Mouse (Mus musculus) CD8-positive naive resting alpha-beta T cell, adult 2 months (primary cell): Measurements from ENCODE around the gene Fbxo47.
A peak's percentile ranks its signal among the peaks of the same experiment; 100 is the strongest.
"Not testable (repeated sequence)": the region's sequence is repeated elsewhere in the genome, so short reads cannot be mapped to it uniquely, and the experiment has no call there.

Source experiments
- DNase-seq, 2 experiments: peaks; one replicate each; pipeline ENCODE4 v3.0.0; 2022; ENCODE audit warnings: low read depth in 2 of 2, low spot score in 2 of 2

The Fbxo47 gene

DNA sequence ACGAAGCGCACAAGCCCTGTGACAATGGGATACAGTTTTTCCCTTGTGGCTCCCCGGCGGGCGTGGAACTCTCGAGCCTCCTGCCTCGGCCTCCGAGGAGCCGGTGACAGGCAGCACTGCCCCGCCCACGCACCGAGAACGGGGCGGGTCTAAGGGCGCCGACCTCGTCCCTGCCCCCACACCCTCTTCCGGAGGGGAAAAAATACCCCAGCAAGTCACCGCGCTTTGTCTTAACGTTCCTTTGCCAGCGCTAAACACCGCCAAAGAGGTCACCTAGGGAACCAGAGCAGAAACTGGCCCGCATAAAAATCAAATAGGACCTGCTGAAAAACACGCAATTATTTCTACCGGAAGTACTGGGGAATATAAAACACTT is 424 bp downstream of the Fbxo47 start:
- peak; percentile 70 to 82 for DNase-seq

DNA sequence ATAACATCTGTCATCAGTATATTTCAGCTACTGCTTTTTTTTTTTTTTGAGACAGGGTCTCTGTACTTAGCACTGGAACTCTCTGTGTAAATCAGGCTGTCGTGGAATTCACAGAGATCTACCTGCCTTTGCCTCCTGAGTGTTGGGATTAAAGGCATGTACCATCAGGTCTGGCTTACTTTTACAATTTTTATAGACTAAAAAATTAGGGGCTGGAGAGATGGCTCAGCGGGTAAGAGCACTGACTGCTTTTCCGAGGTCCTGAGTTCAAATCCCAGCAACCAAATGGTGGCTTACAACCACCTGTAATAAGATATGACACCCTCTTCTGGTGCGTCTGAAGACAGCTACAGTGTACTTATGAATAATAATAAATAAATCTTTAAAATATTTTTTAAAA is 3.6 kb downstream of the Fbxo47 start:
- DNase-seq = no peak

DNA sequence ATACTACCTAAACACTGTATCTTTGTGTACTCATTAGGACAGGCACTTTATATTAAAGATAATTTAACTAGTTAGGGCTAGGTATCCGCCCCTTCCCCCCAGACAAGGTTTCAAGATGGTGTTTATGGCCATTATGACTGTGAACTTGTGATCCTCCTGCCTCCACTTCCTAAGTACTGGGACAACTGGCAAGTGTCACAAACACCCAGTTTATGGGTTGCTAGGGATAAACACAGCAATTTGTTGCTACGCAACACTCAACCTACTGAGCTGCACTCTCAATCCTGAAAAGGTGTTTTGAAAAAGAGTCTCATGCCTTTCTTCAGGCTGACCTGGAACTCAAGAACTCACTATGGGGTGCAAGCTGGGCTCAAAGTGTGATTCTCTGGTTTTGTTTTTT is 6.6 kb downstream of the Fbxo47 start:
- no peak for DNase-seq

DNA sequence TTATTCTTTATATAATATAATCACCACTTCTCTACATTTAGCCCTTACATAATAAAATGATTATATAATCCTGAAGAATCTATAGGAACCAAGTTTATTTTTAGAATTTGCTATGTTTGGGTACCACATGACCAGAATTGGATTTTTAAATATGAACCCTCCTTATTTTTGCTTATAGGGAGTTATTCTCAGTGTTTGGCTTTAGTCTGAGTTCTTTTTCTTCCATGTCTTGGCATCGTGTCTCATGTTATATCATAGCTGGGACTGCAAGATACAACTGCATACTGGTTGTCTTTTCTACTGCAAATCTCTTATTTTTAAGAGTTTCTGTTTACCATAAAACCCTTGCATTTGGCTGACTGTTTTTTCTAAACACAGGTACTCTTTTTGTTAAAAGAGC is 9.6 kb downstream of the Fbxo47 start:
- DNase-seq = no peak

DNA sequence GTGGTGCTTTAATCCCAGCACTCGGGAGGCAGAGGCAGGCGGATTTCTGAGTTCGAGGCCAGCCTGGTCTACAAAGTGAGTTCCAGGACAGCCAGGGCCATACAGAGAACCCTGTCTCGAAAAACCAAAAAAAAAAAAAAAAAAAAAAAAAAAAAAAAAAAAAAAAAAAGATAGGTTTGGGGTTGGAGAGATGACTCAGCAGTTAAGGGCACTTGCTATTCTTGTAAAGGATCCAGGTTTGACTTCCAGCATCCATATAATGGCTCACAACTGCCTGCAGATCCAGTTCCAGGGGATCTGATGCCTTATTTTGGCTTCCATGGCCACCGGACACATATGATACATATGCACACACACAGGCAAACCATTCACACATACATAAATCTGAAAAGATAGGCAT is 11.6 kb downstream of the Fbxo47 start:
- DNase-seq = not testable (repeated sequence)

DNA sequence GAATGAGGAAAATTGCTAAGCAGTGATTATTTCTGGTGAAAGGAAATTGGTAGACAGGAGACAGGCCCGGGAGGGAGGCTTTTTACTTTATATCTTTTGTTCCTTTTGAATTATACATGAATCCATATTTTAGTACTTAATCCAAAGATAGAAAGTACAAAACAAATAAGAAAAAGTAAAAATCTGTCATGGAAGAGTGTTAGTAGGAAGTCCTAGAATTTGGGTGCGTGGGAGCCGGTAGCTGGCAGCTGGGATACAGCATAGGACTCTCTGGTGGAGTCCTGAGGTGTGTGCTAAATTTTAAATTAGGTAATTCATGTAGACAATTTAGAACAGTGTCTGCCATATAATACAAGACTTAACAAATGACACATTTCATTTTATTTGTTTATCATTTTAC is 16.4 kb downstream of the Fbxo47 start:
- no peak for DNase-seq

DNA sequence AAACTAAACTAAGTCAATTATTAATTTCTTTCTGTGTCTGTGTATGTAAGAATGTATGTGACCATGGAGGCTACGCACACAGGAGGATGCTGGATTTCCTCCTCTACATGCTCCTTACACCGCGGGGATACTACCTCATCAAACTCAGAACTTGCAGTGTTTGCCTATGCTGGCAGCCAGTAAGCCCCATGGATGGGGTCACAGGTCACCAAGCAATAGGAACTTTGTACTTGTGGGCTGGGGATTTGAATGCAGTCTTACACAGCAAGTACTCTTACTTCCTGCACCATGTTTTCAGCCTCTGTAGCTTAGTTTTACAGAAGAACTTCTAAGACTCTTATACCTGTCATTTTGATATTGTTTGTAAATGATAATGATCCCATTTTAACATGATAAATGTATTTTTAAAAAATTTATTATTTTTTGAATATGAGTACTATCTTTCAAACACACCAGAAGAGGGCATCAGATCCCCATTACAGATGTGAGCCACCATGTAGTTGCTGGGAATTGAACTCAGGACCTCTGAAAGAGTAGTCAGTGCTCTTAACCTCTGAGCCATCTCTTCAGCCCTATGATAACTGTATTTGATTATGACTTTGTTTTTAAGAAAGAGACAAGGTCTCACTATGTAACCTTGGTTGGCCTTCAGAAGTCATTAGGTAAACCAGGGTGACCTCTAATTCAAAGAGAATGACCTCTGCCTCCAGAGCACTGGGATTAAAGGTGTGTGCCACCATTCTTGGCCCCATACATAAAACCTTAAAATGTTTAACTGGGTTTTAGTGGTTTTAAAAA is 17.7 kb downstream of the Fbxo47 start:
- DNase-seq = no peak

DNA sequence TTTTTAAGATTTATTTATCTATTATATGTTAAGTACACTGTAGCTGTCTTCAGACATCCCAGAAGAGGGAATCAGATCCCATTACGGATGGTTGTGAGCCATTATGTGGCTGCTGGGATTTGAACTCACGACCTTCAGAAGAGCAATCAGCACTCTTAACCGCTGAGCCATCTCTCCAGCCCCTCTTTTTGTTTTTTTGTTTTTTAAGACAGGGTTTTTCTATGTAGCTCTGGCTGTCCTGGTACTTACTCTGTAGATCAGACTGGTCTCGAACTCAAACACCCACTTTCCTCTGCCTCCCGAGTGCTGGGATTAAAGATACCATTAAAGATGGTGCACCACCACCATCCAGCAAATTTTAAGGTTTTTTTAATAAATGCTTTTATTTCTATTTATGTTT is 18.5 kb downstream of the Fbxo47 start:
- no peak for DNase-seq

DNA sequence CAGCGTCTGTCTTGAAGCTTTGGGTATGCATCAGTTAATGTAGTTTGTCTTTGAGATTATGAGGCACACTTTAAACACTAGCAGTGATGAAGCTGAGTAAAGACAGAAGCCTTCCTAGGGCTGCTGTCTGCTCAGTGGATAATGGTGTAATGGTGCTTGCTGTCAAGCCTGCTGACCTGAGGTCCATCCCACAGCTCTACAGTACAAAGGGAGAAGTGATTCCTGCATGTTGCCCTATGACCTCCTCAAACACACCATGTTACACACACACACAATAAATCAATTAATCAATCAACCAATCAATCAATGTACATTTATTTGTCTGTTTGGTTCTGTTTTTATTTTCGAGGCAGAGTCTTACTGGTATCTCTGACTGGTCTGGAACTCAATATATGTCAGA is 21.8 kb downstream of the Fbxo47 start:
- DNase-seq = no peak

DNA sequence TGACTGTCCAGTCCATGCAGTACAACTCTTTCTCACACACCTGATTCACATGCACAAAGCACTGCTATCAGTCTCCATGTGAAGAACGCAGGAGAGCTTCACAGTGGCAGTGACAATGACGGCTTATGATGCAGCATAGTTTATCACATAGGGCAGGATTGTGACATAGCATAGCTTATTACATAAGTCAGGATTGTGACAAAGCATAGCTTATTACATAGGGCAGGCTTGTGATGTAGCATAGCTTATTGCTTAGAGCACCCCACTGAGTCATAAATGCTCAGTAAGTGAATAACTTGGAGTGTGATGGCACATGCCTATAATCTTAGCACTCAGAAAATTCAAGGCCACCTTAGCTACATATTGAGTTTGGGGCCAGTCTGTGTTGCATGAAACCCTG is 28.5 kb downstream of the Fbxo47 start:
- DNase-seq = no peak

DNA sequence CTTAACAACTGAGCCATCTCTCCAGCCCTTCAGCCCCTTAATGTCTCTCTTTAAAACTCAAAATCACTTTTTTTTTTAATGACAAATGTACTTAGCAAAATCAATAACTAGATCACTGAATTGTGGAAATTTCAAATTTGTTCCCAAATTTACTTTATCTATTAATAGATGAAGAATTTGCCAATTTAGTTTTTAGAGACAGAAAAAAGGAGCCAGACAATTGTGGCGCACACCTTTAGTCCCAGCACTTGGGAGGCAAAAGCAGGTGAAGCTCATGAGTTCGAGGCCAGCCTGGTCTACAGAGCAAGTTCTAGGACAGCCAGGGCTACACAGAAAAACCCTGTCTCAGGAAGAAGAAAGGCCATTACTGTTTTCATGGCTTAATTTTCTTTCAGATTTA is 32.4 kb downstream of the Fbxo47 start:
- DNase-seq = no peak

DNA sequence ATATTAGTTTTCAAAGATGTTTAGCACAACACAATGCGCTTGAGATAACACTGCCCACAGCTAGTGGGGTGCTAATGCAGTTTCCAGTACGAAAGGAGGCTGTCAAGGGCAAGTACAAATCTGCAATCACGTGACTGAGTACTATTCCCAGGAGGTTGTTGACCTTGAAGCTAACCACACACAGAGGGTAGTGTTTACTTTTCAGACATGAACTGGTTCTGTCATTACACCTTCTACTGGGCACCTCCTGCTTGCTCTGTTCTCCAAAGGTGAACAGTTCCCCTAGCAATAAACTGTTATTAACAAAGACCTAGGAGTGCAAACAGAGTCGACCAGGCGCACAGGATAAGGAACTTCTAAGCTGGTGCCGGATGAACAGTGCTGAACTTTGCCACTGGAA is 33.6 kb downstream of the Fbxo47 start:
- no peak for DNase-seq

DNA sequence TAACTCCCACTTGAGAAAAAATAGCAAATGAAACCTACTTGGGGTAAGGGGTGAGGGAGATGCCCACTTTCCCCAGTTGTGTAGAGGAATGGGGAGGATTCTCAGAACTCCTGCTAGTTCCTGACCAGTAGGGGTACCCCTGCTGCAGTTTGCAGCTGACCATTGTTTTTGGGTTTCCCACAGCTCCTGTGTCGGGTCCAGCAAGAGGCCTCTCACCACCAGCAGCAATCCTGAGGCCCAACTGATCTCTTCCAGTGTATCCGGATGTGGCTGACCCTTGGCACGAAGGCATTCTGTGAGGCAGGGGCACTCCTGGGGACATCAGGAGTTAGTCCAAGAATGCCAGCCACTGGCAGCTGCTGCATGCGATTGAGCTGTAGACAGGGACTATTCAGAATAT is 42.0 kb downstream of the Fbxo47 start:
- no peak for DNase-seq

DNA sequence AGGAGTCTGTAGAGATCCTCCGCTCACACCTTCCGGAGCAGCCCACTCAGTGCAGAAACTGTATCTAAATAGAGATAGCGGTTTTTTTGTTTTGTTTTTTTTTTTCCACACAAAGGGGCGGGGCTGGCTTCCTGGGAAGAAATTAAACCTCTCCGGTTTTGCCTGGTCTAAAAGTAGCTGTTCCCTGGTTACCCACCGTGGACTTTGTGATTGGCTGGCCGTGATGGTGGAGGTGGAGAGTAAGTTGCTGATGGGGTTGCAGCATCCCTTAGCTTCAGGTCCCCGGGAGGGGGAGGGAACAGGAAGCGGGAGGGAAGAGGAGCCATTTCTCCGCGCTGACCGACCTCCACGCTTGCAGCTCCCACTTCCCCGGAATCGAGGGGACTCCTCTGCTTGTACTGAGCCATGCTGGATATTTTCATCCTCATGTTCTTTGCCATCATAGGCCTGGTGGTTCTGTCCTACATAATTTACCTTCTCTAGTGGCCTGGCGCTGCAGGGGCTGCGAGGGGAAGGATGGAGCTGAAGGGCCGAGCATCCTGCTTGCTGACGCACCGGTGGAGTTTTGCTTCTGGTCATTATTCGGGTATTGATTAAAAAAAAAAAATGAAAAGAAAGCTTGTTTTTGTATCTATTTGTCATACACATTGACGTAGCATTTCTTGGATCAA is 42.8 kb downstream of the Fbxo47 start:
- no peak for DNase-seq

DNA sequence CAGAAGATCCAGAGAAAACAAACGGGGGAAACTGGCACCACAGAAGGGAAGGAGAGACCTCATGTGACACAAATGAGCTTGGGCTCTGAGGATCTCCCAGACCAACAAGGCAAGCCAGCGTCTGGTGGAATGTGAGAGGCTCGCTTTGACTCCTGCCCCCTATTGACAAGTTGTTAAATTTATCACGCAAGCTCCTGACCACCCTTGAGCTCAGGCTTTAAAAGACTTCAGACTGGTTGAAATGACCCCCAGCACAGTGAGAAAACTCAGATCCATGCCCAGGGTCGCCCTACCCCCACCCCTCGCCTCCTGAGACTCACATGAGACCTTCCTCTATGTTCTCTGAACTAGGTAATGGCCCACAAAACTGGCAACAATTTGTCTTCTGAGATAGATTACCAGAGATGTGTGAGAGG is 43.4 kb downstream of the Fbxo47 start, which contains the start of gene B230217C12Rik:
B230217C12Rik (plus strand) TSS at position 242 of the 416 bp plus-strand sequence.
- DNase-seq = no peak

DNA sequence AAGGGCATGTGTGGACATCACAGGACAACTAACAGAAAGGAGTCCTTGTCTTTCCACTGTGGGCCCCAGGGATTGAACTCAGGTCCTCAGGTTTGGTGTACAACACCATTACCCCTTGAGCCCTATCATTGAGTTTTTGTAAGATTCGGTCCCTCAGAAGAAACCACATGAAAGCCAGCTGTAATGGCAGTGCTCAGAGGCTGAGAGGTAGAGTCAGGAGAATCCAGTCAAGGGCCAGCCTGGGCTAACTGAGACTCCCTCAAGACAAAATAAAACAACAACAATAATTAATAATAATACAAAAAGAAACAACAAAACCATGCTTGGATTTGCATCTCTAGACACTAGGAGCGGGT is 43.8 kb downstream of the Fbxo47 start:
- DNase-seq = no peak

DNA sequence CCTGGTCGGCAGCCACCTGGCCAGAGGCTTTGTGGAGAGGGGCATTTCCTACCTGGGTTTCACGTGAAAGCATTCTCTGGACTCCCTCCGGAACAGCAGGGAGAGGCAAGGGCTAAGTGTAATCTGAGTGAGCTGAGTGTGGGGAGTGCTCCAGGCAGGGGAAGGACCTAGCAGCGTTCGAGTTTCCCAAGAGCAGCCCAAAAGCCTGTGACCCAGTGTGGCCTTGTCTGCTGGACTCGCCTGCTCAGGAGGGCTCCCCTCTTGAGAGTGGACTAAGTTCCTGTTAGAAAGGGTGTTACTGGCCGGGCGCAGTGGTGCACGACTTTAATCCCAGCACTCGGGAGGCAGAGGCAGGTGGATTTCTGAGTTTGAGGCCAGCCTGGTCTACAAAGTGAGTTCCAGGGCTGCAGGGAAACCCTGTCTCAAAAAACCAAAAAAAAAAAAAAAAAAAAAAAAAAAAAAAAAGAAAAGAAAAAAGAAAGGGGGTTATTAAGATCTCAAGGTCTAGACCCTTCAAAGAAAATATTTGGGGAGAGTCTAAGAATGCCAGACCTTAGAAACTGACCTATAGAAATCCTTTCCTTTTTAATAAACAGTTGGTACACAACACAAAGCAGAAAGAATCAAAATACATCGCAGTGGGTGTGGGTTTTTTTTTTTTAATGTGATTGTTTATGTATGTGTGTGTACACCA is 44.4 kb downstream of the Fbxo47 start:
- no peak for DNase-seq

DNA sequence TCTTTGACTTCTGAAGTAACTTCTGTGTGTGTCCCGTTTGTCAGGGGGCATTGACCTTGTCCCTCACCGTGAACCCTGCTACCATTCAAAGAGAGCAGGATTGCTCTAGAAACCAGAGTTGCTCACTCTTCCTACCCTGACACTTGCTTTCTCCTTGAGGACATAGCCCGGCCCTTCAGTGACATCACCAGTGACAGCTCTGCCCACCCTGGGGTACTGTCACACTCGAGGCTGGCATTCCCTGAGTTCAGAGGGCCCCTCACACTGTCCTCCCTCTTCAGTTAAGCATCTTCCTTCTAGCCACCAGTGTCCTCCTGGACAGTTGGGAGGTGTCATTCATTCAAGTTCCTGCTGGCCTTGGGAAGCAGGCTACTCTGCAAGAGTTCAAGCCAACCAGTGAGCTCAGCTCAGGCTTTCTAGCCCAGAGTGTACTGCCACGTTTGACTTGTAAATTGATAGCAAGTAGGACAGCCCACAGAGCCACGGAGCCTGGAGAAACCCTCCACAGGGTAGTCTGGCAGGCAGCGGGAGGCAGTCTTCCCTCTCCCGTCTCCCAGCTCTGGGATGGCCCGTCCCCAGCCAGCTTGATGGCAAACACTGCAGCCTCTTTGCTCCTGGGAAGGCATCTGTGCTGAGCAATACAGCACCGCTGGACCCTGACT is 45.0 kb downstream of the Fbxo47 start:
- DNase-seq = no peak

DNA sequence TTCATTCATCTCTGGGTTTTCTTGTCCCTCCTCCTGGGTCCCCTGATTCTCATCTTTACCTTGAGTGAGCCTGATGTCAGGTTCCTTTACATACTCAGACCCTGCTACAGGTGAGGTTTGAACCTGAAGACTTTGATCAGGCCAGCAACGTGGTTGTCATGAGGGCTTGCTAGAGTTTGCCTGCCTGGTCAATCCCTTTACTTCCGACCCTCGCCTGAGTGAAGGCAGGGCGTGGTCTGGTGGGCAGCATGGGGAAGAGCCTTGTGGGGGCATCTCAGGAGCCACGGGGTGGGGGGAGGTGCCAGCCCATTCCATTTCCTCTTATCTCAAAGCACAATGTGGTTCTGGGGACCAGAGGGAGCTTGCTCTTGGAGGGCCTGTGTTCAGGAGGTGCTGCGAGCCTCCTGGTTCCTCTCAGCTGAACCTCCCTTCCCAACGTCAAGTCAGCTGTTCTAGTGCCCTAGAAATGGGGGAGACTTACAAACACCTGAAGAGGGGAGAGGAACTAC is 46.3 kb downstream of the Fbxo47 start:
- DNase-seq = no peak

DNA sequence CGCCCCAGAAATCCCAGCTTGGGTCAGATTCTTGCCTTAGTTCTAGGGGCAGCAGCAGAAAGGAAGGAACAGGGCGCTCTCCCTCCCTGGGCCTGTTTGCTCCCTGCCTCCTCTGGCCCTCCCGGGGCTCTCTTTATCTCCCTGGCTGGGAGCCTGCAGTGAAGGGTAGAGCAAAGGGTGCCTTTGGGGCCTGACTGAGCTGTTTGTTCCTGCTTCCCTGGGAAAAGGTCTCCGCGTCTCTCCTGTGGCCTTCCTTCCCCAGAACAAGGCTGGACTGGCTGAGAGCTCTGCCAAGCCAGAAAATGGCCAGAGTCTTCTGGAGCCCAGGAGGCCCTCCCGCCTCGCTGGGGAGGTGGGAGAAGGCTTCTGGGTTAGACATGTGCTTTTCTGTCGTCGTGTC is 46.9 kb downstream of the Fbxo47 start:
- not testable (repeated sequence) for DNase-seq

DNA sequence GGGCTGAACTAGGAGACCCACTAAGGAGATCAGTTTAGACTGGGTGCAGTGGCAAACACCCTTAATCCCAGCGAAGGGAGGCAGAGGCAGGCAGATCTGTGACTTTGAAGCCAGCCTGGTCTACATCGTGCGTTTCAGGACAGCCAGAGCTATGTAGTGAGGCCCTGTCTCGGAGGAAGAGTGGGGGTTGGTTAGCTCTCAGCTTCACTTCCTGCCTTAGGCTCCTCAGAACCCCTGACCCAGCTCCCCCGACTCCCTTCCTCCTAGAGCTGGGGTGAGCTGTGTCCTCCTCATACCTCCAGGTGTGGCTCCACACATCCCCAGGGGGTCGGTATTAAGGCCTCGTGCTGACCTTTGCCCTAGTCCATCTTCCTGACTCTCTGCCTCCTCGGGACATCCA is 47.4 kb downstream of the Fbxo47 start:
- DNase-seq = no peak

DNA sequence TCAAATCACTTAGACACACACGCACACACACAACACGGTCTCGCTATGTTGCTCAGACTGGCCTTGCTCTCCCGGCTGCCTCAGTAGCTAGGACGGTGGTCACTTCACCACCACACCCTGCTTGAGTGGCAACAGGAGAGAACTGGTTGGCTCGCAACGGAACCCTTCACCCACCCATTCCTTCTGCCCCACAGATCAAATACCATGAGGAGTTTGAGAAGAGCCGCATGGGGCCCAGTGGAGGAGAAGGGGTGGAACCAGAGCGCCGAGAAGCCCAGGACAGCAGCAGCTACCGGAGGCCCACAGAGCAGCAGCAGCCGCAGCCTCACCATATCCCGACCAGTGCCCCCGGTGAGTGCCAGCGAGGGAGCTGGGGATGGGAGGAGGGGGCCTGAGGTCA is 50.6 kb downstream of the Fbxo47 start:
- no peak for DNase-seq
